Mouse (Mus musculus) cortical plate, adult 2 months (tissue): ENCODE data around the gene Tspan12.

Experiments
- CTCF ChIP-seq: fragments of 200-500 bp; IDR thresholded peaks from 2 replicates; pipeline ENCODE4 v1.5.1; 2011; ENCODE audit warnings: mild to moderate bottlenecking, control low read depth, low read length; ENCODE audit not compliant: insufficient read depth; ENCODE audit errors: extremely low read depth
- POLR2A ChIP-seq: fragments of 200-500 bp; IDR thresholded peaks from 2 replicates; pipeline ENCODE4 v1.6.1; 2011; ENCODE audit warnings: mild to moderate bottlenecking, low read length, control low read depth; ENCODE audit not compliant: insufficient read depth; ENCODE audit errors: extremely low read depth

- TF ChIP-seq POLR2A (no peak), CTCF (no peak)
Measured at GRCm38 (mm10) chr6:21861316-21861715, 9.0 kb upstream of the Tspan12 start.
